Mouse (Mus musculus) lung, adult 2 months (tissue): ENCODE results near the gene Mfsd7a.

Source experiments
- CTCF ChIP-seq: fragments of 200-500 bp; IDR thresholded peaks from 2 replicates; pipeline ENCODE4 v1.5.1; 2011; ENCODE audit warnings: mild to moderate bottlenecking, low read length, control low read depth; ENCODE audit not compliant: insufficient read depth
- POLR2A ChIP-seq: fragments of 200-500 bp; IDR thresholded peaks from 2 replicates; pipeline ENCODE4 v1.6.1; 2011; ENCODE audit warnings: low read depth, mild to moderate bottlenecking, control low read depth, low read length, borderline replicate concordance; ENCODE audit errors: extremely low read depth

DNA sequence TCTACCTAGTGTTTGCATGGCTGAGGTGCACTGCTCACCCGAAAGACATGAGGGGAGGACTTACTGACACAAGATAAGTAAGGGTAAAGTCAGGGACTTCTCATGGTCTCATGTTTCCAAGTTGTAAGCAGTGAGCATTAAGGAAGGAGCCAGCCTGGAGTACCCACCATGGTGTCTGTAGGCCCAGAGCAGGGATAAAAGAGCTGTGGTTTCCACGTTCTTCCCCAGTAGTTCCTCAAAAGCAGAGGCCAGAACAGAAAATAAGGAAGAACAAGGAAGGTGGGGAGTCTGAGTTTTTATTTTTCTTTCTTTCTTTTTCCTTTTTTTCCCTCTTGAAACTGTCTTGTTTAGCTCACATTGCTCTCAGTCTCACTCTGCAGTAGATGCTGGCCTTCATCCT is 34.0 kb downstream of the Mfsd7a start:
- TF ChIP-seq CTCF: no peak
- no peak for TF ChIP-seq POLR2A
